Mouse (Mus musculus) limb, embryonic 14.5 days (tissue): ENCODE results near the gene Hist2h3c2. TPM values are rescaled to one million over a fixed set of nuclear protein-coding genes. Genes with fewer than 3 reads are reported as not detected.
A peak's percentile ranks its signal among the peaks of the same experiment; 100 is the strongest.
"Not testable (repeated sequence)": the region's sequence is repeated elsewhere in the genome, so short reads cannot be mapped to it uniquely, and the experiment has no call there.

ENCODE experiments used
- ATAC-seq: fragments of 200-750 bp; cut with Nextera tagmentation; 2 replicates; pipeline ENCODE4 v1.8.0; 2017; ENCODE audit warnings: low read depth, moderate number of reproducible peaks, moderate TSS enrichment; ENCODE audit not compliant: low FRiP score
- DNase-seq: peaks from one replicate; pipeline ENCODE4 v3.0.0-alpha.2; 2015; ENCODE audit warnings: low spot score
- H3K27ac ChIP-seq: fragments of 300-500 bp; sonication (generic); replicated peaks from 2 replicates; pipeline ENCODE4 v1.5.1; 2014; ENCODE audit warnings: low read depth, mild to moderate bottlenecking, low read length, moderate library complexity, mixed read lengths
- H3K27me3 ChIP-seq: fragments of 300-500 bp; sonication (generic); 2 replicates; pipeline ENCODE4 v1.6.1; 2014; ENCODE audit warnings: low read length, mixed read lengths; ENCODE audit not compliant: control insufficient read depth, insufficient read depth
- H3K36me3 ChIP-seq: fragments of 300-500 bp; sonication (generic); 2 replicates; pipeline ENCODE4 v1.6.1; 2014; ENCODE audit warnings: mild to moderate bottlenecking, low read length, moderate library complexity, mixed read lengths; ENCODE audit not compliant: control insufficient read depth, insufficient read depth
- H3K4me1 ChIP-seq: fragments of 300-500 bp; sonication (generic); 2 replicates; pipeline ENCODE4 v1.6.1; 2014; ENCODE audit warnings: antibody characterized with exemption, low read length, mixed read lengths; ENCODE audit not compliant: control insufficient read depth, insufficient read depth
- H3K4me2 ChIP-seq: fragments of 300-500 bp; sonication (generic); replicated peaks from 2 replicates; pipeline ENCODE4 v1.6.1; 2014; ENCODE audit warnings: low read depth, mild to moderate bottlenecking, low read length, moderate library complexity; ENCODE audit not compliant: severe bottlenecking
- H3K4me3 ChIP-seq: fragments of 300-500 bp; sonication (generic); replicated peaks from 2 replicates; pipeline ENCODE4 v1.5.1; 2014; ENCODE audit warnings: low read length
- H3K9ac ChIP-seq: fragments of 300-500 bp; sonication (generic); 2 replicates; pipeline ENCODE4 v1.6.1; 2014; ENCODE audit warnings: mild to moderate bottlenecking, low read depth, low read length, moderate library complexity; ENCODE audit not compliant: severe bottlenecking
- H3K9me3 ChIP-seq: fragments of 300-500 bp; sonication (generic); 2 replicates; pipeline ENCODE4 v1.6.1; 2016; ENCODE audit warnings: low read length; ENCODE audit not compliant: control insufficient read depth
- POLR2A ChIP-seq: fragments of 200-500 bp; IDR thresholded peaks from 2 replicates; pipeline ENCODE4 v1.8.0; 2012; ENCODE audit warnings: inconsistent platforms, mild to moderate bottlenecking, moderate library complexity, borderline replicate concordance; ENCODE audit not compliant: insufficient read depth, insufficient read length; ENCODE audit errors: extremely low read depth
- whole genome bisulfite sequencing: fragments of 180-500 bp; shearing (Covaris S2); extraction: QIAGEN DNeasy Blood & Tissue Kit; methylation state at CpG from one replicate; pipeline ENCODE4 v1.1.7; 2014; 5-methylcytosine and 5-hydroxymethylcytosine counted together
- polyA plus RNA-seq, 2 experiments: library from polyadenylated mRNA; depleted of rRNA in 1 of 2; stranded (reverse) in 1 of 2; unstranded in 1 of 2; fragments of >200 nt; fragmentation: Nextera tagmentation in 1 of 2; extraction: Ambion mirVana in 1 of 2; gene quantifications; 2 replicates each; pipeline versions ENCODE4 v1.2.1 to v1.2.3; 2012 to 2014

Hist2h3c2 gene
- polyA plus RNA-seq, 2 experiments, result 8.0 to 74.4 TPM

- Histone ChIP-seq H3K4me2 (peak overlapping the region; percentile 58), H3K4me1 (peaks cover 20% of the 10 kb centered on the region), H3K9ac (peak overlapping the region; percentile 68), H3K36me3 (no peaks in the 10 kb centered on the region), H3K9me3 (no peaks in the 10 kb centered on the region), H3K4me3 (peak overlapping the region; percentile 52; the same call in 1 of the 2 replicates), H3K27ac (peak overlapping the region; percentile 96), H3K27me3 (no peaks in the 10 kb centered on the region)
- no peak for TF ChIP-seq POLR2A
- DNase-seq, result no peak
- ATAC-seq, result no peak
- 78% methylated on average over 7 of the region's 7 CpGs for WGBS
These were observed 5.1 kb upstream of the Hist2h3c2 start for GRCm38 (mm10) chr3:96243921-96244572.

- TF ChIP-seq POLR2A, result no peak
These were observed 1.9 kb upstream of the Hist2h3c2 start for GRCm38 (mm10) chr3:96240799-96241197.

GRCm38 (mm10) chr3:96239949-96240798 is 1.2 kb upstream of the Hist2h3c2 start, which contains the start of gene Hist2h2aa2:
Hist2h2aa2 (minus strand) TSS chr3:96240276.
- peak within 1 kb of the TSS; percentile 80 for H3K27ac ChIP-seq
- not testable (repeated sequence) for H3K9me3 ChIP-seq, H3K36me3 ChIP-seq, H3K27me3 ChIP-seq
- peak within 1 kb of the TSS; percentile 40 for H3K4me2 ChIP-seq
- peak within 1 kb of the TSS; percentile 28 for H3K4me3 ChIP-seq
- peak within 1 kb of the TSS; percentile 42 for H3K9ac ChIP-seq
- DNase-seq (peak; percentile 40), ATAC-seq (peak; percentile 84)
- H3K4me1 ChIP-seq, result peaks cover 19% of the 10 kb centered on the region
- WGBS, result 14% methylated on average over 9 of the region's 85 CpGs

More at GRCm38 (mm10) chr3:96240799-96241197, 1.9 kb upstream of the Hist2h3c2 start:
- peak overlapping the region; percentile 40 for H3K4me2 ChIP-seq
- peak overlapping the region; percentile 22 for H3K4me3 ChIP-seq
- H3K4me1 ChIP-seq, result peaks cover 19% of the 10 kb centered on the region
- no peaks in the 10 kb centered on the region for H3K9me3 ChIP-seq
- H3K27ac ChIP-seq, result peak overlapping the region; percentile 80
- H3K27me3 ChIP-seq, result no peaks in the 10 kb centered on the region
- DNase-seq (no peak), ATAC-seq (no peak)
- WGBS, result 82% methylated on average over 9 of the region's 9 CpGs
- H3K9ac ChIP-seq, result peak overlapping the region; percentile 42
- no peaks in the 10 kb centered on the region for H3K36me3 ChIP-seq

GRCm38 (mm10) chr3:96237904-96238511 is 919 bp downstream of the Hist2h3c2 start:
- H3K4me2 ChIP-seq, result peak overlapping the region; percentile 52
- WGBS, result under 1% methylated on average over 12 of the region's 12 CpGs
- H3K27ac ChIP-seq, result peak overlapping the region; percentile 68
- H3K9ac ChIP-seq, result peak overlapping the region; percentile 66
- H3K4me1 ChIP-seq, result peaks cover 10% of the 10 kb centered on the region; the same call in 1 of the 2 replicates
- peak; percentile 45; the same call in 1 of the 2 replicates for TF ChIP-seq POLR2A
- no peaks in the 10 kb centered on the region for H3K9me3 ChIP-seq
- ATAC-seq (no peak), DNase-seq (peak; percentile 32)
- H3K27me3 ChIP-seq, result no peaks in the 10 kb centered on the region
- peak overlapping the region; percentile 41 for H3K4me3 ChIP-seq
- no peaks in the 10 kb centered on the region for H3K36me3 ChIP-seq

- DNase-seq, result no peak
These were observed 1.5 kb downstream of the Hist2h3c2 start for GRCm38 (mm10) chr3:96237335-96237903.

More at GRCm38 (mm10) chr3:96237335-96237903, 1.5 kb downstream of the Hist2h3c2 start:
- H3K4me2 ChIP-seq, result peak overlapping the region; percentile 52
- no peaks in the 10 kb centered on the region for H3K36me3 ChIP-seq
- 19% methylated on average over 7 of the region's 7 CpGs for WGBS
- H3K4me3 ChIP-seq, result peak overlapping the region; percentile 41
- H3K27ac ChIP-seq, result peak overlapping the region; percentile 68
- TF ChIP-seq POLR2A, result 0 out of 2 replicates have a peak, but pooled peaks have one; percentile 39
- no peaks in the 10 kb centered on the region for H3K9me3 ChIP-seq
- peaks cover 7% of the 10 kb centered on the region; the same call in 1 of the 2 replicates for H3K4me1 ChIP-seq
- H3K27me3 ChIP-seq, result no peaks in the 10 kb centered on the region
- peak overlapping the region; percentile 66 for H3K9ac ChIP-seq
- ATAC-seq, result no peak
